Mouse (Mus musculus) cerebellum, adult 18-20 months (tissue): ENCODE results near the gene Acbd3.

Experiments
- DNase-seq, 2 experiments: peaks; one replicate each; pipeline ENCODE4 v3.0.0; 2021

The Acbd3 gene

GRCm38 (mm10) chr1:180762679-180763078 lies 36.8 kb downstream of the Acbd3 start:
- DNase-seq: no peak

DNA sequence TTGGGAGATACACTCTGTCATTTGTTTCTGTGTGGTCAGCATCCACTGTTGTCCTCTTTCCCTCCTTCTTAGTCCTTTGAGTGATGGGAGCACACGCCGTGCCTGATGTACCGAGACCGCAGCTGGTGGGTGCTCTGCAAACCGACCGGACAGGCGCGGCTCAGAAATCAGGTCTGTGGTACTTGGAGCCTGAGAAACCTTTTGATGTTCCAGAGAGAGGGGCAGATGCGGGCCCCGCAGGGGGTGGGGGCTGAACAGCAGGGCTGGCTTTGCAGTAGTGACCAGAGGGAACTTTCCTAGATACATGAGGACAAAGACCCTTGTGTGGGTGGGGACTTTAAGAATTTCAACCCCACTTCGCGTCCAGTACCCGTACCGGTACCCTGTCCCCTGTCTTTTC lies 37.5 kb downstream of the Acbd3 start:
- peak in 1 of 2 experiments; percentile 29 for DNase-seq

DNA sequence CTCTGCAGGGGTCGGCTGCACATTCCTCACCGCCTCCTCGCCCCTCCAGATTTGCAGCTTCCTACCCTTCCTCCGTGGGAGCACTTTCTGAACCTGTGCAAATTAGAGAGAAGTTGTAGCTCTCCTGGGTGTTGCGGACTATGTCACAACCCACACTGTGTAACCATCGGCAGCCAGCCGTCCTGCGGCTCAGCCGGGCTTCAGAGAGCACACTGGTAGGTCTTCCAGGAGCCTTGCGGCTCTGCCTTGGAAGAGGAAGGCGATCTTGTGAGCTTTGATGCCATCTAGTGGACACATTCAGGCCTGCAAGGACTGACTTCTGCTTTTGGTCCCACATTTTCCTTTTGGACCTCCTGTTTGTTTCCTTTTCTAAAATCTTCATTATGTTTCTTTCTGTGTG lies 38.0 kb downstream of the Acbd3 start:
- DNase-seq: peak; percentile 85 to 88

DNA sequence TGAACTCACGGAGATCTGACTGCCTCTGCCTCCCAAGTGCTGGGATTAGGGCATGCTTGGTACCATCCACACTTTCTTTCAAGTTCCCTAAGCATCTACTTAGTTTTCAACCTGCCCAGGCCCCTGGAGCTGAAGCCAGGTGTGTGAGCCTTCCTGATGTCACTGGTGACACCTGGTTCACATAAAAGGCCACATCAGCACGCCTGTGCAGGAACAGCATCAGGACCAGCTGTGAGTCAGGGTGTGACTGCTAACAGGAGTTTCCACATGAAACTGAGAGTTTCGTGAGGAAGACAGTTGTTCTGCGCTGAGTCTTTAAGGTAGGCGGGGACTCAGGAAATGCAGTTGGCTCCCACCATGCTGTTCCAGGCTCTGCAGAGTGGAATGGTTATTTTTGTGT lies 39.5 kb downstream of the Acbd3 start:
- no peak for DNase-seq

DNA sequence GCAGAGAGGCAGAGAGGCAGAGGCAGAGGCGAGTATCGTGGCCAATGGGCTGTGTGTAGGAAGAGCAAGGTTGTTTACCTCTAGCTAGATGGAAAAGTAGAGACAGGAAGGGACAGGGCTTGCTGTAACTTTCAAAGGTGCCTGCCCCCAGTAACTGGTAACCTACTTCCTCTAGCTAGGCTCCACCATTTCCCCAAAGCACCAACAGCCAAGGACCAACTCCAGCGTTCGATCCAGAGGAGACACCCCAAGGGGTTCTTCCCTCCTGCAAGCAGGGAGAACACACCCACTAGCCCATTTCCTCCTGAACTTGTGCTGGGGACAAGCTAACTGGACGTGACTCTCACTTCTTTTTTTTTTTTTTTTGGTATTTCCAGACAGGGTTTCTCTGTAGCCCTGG lies 40.7 kb downstream of the Acbd3 start:
- no peak for DNase-seq

- DNase-seq: no peak
Measured at GRCm38 (mm10) chr1:180767541-180768333, 41.9 kb downstream of the Acbd3 start.

DNA sequence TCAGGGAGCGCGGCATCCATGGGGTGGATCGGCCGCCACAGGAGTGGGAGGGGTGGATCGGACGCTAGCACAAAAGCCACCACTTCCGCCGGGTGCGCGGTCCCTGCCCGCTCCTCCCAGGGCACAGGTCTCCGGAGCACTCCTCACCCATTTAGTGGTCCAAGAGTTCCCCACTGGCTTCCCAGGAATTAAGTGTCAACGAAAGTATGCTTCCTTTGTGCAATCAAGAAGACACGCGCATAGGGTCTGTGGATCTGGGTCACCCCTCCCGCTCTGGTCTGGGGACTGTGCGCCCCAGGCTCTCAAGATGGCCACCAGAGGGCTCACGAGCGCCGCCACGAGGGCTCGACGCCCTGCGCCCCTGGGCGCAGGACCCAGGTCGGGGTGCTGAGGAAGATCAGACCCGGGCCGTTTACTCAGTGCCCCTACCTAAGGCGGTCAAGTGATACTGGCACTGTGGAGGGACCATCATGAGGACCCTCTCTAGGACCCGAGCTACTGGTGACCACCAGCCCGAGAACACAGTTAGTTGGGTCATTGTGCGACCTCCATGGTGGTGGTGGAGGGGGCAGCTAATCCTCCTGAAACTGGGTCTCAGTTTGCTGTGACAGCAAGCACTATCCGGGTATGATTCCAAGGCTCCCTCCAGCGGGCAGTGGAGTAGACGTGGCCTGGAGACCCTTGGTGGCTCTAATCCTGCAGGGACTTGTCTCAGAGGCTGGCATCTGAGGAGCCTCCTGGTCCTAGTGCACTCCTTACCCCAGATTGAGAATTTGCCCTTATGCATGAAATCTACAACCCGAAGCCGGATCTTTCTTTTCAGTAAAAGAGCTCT lies 42.7 kb downstream of the Acbd3 start:
- peak; percentile 83 to 91 for DNase-seq

DNA sequence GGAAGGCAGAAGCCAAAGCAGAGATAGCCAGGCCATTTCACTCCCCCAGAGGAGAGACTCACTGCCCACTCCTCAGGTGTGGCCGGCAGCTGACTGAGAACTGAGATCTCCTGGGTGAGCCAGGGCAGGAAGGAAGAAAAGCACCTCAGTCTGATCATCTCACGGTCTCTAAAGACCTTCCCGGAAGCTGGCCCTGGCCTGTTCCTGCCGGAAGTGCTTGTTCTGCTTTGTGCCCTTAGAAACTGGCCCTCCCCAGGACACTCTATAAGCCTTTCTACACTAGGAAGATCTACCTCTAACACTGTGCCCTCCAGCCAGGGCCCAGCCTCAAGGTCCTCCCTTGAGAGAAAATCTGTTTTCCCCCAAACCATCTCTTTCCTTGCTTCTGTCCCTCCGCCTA lies 45.5 kb downstream of the Acbd3 start:
- DNase-seq: no peak

GRCm38 (mm10) chr1:180771722-180772121 lies 45.9 kb downstream of the Acbd3 start:
- DNase-seq: no peak

DNA sequence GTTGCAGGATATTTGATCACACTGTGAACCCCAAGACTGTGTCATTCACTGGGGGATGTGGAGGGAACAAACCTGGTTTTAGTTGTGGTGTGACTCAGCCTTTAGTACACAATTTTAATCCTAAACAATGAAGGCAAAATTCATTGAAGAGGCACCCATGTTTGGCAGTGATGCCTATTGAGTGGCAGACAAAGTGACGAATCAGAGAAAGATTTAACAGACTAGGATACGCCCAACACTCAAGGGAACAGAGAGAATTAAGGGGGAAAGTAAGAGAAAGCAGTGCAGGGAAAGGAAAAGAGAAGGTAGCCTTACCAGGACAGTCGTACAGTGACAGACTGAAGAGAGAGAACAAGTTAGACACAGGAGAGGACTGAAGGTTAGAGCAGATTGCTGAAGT lies 46.4 kb downstream of the Acbd3 start:
- DNase-seq: no peak

- no peak for DNase-seq
Measured at GRCm38 (mm10) chr1:180774664-180775063, 48.8 kb downstream of the Acbd3 start.

- no peak for DNase-seq
Measured at GRCm38 (mm10) chr1:180775317-180775716, 49.5 kb downstream of the Acbd3 start.

DNA sequence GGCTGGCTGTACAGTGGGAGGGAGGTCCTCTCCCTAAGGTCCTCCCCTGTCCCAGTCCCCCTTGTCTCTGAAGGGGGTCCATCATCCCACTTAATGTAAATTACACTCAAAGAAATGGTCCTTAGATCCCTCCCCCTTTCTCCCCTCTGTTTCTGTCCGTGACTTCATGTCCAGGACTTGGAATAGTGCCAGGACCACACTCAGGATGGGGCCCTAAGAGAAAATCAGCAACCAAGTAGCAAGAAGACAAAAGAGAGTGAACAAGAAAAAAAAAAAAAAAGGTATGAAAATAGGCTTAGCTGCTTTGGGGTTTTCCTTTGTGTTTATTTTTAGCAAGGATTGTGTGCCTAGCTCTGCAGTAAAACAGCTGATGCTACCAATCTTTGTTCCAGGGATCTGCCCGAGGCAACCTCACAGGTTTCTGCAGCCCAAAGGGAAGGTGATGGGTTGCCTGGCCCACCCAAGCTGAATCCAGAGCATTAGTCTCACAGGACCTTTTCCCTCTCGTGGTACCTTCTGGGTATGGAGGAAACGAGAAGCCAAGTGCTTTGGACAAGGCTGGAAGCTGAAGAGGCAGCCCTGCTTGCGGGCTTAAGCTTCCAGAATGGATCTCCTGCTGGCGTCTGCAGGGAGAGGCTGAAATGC lies 50.1 kb downstream of the Acbd3 start:
- DNase-seq: no peak

DNA sequence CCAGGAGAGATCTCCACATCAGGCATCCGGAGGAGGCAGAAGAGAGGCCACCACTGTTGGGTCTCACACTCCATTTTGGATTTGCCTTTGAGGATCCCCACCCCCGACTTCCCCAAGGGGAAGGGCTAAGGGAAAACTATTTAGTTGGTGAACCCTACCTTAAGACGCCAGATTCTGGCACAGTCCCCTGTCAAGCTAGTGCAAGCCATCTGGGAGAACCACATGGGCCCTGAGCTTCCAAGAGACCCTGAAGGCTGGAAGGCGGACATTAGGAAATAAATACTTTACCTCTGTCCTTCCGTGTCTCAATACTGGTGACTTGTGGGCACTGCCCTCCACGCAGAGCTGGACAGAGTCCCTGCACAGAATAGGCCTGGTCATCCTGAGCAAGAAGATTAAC lies 50.7 kb downstream of the Acbd3 start:
- DNase-seq: peak in 1 of 2 experiments; percentile 19

DNA sequence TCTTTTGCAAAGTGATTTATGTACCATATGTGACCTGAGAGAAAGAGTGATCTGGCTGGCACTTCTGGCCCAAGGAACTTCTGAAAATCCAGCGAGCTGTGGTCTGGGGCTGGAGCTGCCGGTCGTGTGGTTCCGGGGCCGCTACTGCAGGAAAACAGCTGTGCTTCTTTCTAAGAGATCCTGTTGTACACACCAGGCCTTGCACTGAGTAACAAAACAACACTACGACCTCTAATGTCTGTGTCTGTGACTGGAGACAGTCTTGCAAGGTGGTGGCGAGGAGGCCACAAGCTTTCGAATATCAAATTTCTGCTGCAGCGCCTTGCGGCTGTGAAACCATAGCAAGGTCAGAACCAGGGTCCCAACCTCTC lies 51.4 kb downstream of the Acbd3 start:
- DNase-seq: no peak

DNA sequence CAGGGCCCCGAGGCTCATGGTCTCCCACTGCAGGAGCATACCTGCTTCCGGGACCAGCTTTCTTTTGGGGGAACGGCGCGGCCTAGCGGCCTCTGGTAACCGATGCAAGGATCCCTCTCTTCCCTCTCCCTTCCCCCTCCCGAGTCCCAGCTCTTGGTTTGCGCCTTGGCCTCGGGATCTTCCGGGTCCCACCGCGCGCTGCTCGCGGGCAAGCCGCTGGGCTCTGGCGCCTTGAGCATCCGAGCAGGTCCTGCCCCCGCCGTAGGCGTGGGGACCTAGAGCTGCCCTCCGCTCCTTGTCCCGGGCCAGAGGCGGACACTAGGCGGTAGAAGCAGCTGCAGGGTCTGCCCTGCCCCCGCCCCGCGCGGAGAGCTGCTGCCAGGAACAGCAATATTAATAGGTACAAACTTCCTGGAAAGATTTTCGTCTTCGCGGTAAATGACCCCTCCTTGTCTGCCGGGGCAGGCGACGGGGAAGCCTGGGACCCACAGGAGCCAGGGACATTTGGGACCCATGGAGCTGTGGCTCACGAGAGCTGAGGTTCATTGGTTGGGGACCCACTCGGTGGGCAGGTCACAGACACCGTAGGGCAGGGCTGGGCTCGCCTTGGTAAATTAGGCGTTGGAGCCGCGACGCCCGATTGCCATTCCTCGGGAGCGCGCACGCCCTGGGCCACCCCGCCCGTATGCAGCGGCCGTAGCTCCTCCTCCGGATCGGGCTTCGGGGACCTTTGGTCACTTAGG lies 52.0 kb downstream of the Acbd3 start:
- peak; percentile 89 for DNase-seq

DNA sequence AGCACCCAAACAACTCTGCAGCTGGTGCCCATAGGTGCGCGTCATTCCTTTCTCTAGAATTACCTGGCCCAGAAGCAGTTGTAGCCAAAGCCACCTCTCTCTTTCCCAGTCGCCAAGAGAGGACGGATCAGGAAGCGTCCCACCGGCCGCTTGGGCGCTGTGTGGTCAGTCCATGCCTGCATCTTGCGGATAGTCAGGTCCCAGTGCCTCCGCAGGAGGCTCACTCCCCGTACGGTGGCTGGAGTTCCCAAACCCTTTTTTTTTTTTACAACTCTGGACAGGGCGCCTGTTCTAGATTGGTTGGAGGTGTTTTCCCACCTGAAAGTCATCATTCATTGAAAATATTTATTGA lies 52.5 kb downstream of the Acbd3 start:
- no peak for DNase-seq

GRCm38 (mm10) chr1:180778941-180779340 lies 53.1 kb downstream of the Acbd3 start:
- no peak for DNase-seq

DNA sequence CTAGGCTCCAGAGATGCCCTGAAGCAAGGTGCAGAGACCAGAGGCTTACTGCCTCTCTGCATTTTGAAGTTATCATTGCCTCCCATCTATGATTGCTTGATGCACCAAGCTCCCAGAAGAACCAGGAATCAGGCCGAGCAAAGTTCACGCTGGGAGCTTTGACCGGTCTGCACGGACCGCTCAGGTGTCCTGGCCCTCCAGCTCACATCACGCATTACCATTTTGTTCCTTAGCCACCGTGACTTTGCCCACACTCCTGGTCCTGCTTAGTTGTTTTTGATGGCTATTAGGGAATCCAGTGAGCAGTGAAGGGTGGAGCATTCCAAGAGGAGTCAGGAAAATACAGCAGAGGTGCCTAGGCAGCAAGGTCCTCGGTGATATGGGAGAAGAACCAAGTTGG lies 54.4 kb downstream of the Acbd3 start:
- no peak for DNase-seq

DNA sequence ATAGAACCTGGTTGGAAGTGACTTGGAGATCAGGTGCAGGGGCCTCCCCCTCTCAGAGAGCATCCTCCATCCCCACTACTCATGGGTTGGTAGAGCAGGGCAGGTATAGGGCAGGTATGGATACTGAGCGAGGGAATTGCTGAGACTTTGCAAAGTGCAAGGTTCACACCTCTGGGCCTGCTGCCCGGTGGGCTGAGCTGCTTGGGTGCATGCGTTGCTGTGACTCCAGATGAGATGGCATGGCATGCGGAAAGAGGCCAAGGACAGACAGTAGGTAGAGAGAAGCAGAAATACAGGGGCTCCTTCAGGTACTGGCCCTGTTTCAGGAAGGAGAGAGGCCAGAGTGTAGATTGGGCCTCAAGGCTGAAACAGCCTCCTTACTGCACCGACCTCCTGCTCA lies 55.4 kb downstream of the Acbd3 start:
- no peak for DNase-seq

GRCm38 (mm10) chr1:180782906-180783579 lies 57.2 kb downstream of the Acbd3 start:
- no peak for DNase-seq

- no peak for DNase-seq
Measured at GRCm38 (mm10) chr1:180783580-180783928, 57.7 kb downstream of the Acbd3 start.
